Mouse (Mus musculus) liver, postnatal 0 days (tissue): ENCODE measurements around the gene Tubb4a.

Source experiments
- CTCF ChIP-seq: sonication (generic); IDR thresholded peaks from 2 replicates; pipeline ENCODE4 v1.5.1; 2016; ENCODE audit warnings: antibody characterized with exemption, low read depth
- EP300 ChIP-seq: IDR thresholded peaks from 2 replicates; pipeline ENCODE4 v1.6.1; 2016; ENCODE audit warnings: antibody characterized with exemption, low read depth, mild to moderate bottlenecking

DNA sequence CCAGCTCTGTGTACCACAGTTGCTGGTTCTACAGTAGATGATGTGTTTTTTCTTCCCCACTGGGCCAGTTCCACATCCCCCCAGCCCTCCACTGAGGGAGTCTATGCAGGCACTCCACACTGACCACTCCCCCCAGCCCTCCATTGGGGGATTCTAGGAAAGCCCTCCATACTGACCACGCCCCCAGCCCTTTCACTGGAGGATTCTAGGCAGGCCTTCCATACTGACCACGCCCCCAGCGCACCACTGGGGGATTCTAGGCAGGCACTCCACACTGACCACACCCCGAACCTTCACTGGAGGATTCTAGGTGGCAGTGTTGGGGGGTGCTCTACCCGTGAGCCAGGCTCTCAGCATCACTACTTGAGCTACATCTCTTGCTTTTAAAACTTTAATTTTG, 40.2 kb downstream of the Tubb4a start:
- TF ChIP-seq CTCF (no peak), EP300 (no peak)
